Mouse (Mus musculus) inflammation-experienced regulatory T-cells, adult 6 months (primary cell): ENCODE measurements around the gene Pdss2. TPM values are rescaled to one million over a fixed set of nuclear protein-coding genes. Genes with fewer than 3 reads are reported as not detected.

ENCODE experiments used
- ATAC-seq: one replicate; pipeline ENCODE4 v1.8.0; 2017
- polyA plus RNA-seq, 3 experiments: library from polyadenylated mRNA; unstranded; fragments of 100-300 nt; shearing (Covaris generic); gene quantifications; one replicate each; pipeline ENCODE4 v1.2.1; 2017

The Pdss2 gene
- polyA plus RNA-seq: 10 to 100 TPM in 1 of 3 experiments, 1 to 10 TPM in 2; 7.2 to 10.9 (median 9.5) TPM

DNA sequence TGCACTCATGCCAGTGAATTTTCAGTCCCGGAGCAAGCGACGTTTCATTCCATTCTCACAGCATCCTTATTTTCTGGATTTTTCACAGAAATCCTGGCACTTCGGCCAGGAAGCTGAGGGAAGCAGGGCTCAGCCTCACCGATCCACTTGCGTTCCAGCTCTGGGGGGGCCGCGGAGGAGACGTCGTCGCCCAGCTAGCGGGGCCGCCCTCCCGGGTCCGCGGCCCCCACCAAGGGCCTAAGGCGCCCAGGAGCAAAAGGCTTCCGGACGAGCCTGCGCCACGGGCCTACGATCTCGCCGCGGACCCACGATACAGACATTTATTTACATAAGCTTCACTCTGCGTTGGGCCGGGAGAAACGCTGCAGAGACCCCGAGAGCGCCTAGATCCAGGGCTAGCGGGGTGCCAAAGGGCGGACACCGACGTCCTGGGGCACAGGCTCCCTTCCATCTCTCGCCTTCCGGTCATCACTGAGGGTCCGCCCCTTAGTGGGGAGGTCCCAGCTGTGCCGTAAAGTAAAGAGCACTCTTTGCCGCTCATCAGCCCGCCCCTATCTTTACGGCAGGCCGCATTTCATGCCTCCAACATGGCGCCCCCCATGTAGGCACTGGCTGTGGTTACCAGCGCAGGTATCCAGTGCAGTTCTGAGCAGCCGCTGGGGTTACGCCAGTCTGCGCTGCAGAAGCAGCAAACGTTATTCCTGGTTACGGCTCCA is at the start of gene Pdss2:
TSS of gene Pdss2 (plus strand) at position 577 of the 716 bp plus-strand sequence.
- peak; percentile 94 for ATAC-seq

DNA sequence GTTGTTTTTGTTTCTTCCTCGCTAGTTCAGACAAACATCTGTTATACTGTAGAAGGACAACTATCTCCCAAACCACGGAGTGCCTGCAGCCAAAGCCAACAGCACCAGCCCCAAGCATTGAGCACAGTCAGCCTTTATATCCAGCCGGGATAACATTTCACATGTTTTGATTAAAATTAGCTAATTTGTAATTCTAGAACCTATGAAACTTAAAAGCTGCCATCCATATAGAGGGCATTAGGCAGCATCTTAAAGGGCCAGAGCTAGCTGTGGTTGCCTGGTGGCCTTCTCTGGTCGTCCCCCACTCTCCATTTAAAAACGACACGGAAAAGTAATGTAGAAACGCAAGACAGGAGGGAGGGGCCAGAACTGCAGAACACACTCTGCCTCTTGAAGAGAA is 49.2 kb upstream of the Pdss2 start:
- ATAC-seq: no peak

DNA sequence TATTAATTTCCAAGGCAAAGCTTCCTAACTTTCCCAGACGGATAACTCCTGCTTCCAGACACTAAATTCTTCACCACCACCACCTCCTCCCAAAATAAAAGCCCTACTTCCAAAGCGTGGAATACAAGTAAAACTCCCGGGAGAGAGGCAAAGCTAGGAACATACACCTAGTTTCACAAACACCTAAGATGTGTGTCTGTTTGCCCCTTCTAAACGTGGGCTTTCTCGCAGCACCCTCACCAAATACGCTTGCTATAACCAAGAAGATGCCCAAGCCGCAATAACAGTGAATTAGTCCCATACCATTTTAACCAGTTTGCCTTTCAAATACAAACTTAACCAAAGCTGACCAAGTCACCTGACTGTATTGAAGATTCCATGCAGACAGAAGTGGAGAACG is 48.7 kb upstream of the Pdss2 start:
- ATAC-seq: no peak

DNA sequence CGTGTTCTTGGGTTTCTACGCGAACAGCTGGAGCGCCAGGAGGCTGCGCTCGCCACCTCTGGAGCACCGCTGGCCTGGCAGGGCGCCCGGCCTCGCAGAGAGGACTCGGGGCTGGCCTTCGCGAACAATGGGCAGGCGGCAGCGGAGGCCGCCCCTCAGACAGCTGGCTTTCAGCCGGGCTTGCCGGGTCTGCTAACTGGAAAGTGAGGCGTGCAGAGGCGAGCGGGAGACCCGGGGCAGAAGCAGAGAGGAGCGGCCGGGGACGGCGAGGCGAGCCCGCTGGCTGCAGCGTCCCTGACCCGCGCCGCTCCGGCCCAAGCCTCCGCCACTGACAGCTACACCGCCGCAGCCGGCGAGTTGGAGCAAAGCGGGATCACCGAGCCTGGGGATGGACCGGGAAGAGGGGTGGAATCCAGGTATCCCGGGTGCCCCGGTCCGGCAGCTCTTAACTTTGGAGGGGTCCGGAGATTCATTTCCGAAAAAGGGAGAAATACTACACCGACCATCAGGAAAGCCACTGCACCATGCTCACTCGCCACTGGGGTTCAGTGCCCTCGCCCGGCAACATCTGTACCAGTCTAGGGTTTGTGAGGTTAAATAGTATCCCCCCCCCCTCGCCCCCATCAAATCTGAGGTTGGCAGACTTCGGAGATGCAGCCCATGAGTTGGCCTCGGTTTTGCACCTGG is 48.0 kb upstream of the Pdss2 start:
- no peak for ATAC-seq

DNA sequence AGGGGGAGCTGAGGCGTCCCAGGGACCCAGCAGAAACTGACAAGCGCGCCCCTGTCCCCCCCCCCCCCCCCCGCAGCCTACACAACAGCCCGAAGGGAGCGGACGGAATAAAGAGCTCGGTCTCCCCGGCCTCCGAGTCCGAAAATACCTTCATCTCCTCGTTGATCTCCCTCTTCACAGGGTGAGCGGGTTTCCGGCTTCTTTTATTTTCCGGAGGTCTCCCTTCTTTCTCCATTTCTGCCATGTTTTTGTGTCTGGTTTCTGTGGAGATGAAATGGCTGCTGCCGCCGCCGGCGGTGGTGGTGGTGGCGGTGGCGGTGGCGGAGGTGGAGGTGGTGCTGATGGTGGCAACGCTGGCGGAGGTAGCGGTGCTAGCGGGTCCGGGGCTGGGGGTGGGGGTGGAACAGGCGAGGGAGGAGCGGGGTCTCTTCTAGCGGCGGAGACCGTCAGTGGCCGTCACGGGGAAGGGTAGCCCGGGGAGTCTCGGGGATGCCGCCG is 47.4 kb upstream of the Pdss2 start:
- no peak for ATAC-seq

DNA sequence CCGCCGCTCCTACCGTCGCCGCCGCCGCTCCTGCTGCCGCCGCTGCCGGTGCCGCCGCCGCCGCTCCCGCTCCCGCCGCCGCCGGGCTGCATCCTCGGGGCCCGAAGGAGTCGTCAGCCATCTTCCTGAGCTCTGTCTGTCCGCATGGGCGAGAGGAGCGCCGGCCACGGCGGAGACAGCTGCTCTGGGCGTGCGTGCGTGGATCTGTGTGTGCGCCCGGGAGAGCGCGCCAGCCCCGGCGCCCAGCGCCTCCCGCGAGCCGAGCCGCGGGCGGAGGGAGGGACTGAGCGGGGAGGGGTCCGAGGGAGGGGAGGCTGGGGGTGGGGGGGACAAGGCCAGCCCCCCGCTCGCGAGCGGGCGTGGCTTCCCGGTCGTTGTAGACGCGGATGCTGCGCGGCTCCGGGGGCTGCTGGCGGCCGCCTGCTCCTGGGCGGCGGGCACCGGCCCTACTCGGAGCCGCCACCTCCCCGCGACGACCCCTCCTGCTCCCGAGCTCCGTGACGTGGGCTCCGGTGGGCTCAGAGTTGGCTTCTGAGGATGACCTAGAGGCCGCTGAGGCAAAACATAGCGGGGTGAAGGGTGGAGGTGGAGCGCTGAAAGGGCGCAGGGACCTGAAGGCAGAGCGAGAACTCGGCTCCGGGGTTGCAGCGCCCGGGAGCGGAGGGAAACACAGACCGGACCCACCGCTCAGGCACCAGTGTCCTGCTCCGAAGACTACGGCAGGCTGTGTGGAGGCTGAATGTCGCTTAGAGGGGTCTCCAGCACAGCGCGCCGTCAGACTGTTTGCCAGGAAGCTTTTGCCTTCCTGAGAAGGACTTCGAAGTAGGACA is 46.7 kb upstream of the Pdss2 start, which contains the start of the genes Sobp and 9030612E09Rik:
TSS of gene Sobp (minus strand) at position 205 of the 830 bp plus-strand sequence.
TSS of gene 9030612E09Rik (plus strand) at position 379 of the 830 bp plus-strand sequence.
- no peak for ATAC-seq

DNA sequence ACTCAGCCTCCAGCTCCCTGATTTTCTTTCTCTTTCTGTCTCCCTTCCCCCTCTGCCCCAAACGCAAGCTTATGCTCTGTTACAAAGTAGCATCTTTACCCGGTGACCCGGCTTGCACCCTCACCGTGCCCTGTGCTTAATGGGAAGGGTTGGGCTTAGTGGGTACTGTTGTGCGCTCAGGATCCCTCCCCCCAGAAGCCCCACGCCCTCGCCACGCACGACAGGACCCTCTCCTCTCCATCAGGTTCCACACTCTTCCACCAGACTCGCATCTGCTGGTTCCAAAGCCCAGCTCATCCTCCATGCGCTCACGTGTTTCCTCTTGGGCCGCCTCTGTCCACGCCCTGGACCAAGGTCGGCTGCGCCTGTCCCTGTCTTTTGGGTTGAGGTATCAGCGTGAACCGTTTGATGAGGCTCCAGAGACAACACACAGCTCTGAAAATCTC is 46.1 kb upstream of the Pdss2 start:
- ATAC-seq: no peak

DNA sequence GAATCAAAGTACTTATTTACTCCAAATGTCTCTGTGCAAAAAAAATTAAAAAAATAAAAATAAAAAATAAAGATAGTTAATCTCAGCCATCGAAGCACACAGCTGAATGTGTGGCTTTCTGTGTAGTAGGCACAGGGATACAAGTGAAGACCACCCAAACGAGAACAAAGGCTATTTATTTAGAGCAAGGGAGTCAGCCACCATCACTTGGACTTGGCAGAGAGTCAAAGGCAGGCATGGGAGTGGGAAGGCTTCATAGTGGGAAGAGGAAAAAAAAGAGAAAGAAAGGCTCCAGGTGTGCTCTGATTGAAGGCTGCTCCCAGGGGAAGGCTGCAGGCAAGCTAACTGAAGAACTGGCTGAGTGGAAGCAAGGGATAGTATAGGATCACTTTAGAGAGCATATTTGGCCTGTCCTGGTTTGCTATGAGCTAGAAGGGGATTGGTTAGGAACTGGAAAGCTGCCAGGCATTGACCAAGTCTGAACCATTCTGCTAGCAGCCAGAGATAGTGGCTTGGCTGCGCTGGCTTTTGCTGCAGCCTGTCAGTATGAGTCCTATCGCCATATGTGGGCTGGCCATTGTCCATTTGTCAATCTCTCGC is 40.9 kb upstream of the Pdss2 start:
- no peak for ATAC-seq

DNA sequence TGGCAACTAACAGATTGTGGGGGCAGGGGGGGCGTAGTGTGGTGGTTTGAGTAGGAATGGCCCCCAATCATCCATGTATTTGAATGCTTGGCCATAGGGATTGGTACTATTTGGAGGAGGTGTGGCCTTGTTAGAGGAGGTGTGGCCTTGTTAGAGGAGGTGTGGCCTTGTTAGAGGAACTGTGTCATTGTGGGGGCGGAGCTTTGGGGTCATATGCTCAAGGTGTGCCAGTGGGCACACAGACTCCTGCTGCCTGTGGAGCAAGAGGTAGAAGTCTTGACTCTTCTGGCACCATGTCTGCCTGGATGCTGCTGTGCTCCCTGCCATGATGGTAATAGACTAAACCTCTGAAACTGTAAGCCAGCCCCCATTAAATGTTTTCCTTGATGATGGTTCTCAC is 21.1 kb upstream of the Pdss2 start:
- no peak for ATAC-seq

DNA sequence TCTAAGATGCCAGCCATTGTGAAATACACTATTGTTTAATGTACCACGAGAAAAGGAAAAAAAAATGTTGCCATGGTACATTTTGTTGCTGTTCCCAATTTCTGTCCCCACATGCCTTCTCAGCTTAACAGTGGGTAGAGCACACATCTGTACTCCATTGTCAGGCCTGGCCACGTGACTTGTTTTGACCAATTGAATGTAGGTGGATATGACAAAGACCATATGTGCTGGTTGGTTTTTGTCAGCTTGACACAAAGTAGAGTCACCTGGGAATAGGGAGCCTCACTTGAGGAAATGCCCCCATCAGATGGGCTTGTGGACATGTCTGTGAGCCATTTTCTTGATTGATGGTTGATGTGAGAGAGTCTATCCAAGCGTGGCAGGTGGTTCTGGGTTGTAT is 17.4 kb upstream of the Pdss2 start:
- ATAC-seq: no peak

DNA sequence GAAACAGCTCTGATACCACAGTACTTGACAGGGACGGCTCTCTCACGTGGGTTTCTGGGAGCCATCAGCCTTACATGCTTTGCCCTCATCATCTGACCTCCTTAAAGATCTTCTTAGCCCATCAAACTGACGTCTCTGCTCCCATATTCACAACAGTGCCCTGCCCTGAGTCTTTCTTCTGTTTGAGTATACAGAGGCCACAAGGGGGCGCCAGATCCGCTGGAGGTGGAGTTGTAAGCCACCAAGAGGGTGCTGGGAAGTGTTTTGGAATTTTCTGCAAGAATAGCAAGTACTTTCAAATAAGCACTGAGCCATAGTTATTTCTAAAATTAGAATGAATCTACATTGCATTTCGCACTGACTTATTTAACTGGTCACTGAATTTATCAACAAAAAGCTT is 9.4 kb upstream of the Pdss2 start:
- ATAC-seq: no peak

DNA sequence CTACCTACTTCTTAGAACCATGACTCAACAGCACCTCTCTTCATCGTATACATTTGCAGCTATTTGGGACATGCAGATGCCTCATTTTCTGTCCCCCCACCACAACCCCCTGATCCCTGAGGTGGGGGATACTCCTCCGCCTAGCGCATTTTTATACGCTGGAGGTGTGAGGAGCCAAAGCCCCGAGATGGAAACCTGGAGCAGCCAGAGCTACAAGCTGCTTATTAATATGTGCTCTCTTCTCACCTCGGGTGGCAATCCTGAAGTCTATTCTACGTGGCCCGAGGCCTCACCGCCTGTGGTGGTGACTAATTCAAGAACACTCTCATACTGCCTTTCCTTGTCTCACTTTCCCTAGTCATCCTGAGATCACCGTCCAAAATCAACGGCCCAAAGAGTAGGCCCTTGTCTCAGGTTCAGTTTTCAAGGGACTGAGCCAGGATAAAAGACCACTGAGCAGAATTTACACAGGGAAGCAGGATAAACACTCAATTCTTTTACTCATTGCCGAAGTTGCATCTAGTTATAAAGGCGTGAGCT is 3.9 kb upstream of the Pdss2 start:
- no peak for ATAC-seq

DNA sequence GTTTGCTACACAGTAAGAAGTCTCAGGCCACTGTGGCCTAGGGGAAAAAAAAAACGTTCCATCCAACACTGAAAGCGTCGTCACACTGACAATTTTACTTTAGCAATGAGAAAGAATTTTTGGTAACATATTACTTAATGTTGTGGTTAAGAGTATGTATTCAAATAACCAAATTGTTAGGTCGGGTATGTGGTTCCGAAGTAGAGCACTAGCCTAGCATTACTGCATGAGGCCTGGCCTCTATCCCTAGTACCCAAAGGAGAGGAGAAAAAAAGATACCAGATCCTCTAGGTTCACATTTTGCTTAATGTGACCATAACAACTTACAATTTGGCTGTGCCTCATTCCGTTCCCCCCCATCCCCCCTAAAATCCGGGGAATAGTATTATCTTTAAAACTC is 807 bp upstream of the Pdss2 start:
- no peak for ATAC-seq

DNA sequence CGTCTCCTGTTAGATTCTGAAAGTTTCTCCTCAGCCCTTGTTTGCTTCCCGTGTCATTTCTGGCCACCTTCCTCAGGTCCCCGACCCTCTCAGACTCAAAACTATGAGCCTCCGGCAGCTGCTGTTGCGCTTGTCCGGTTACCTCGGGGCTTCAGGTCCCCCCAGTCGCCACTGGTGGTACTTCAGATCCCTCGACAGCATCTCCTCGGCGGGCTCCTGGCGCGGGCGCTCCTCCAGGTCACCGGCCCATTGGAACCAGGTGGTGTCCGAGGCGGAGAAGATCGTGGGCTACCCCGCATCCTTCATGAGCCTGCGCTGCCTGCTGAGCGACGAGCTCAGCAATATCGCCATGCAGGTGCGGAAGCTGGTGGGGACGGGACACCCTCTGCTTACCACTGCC is 373 bp downstream of the Pdss2 start:
- ATAC-seq: peak; percentile 34

DNA sequence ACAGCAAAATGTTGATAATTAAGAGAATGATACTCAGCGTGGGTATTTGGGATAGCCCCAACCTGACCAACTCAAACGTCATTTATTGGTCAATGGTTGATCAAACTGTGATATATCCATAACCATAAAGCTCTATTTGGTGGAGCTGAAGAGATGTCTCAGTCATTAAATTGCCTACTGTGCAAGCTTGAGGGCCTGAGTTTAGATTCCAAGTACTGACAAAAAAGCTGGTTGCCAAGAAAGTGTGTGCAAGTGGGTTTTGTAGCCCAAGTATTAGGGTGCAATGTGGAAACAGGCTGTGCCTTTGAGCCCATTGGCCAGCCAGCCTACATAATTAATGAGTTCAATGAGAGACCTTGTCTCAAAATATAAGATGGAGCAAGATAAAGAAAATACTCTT is 2.1 kb downstream of the Pdss2 start:
- no peak for ATAC-seq

DNA sequence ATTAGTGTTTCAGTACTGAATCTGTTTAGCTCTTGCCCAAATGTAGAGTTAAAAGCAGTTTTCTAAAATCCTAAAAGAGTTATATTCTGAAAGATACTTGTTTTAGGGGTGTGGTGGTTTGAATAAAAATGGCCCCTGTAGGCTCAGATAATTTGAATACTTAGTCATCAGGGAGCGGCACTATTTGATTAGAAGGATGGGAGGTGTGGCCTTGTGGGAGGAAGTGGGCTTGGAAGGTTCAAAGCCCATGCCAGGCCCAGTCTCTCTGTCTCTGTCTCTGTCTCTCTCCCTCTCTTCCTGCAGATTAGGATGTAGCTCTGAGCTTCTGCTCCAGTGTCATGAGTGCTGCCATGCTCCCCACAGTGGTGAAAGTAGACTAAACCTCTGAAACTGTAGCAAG is 5.1 kb downstream of the Pdss2 start:
- no peak for ATAC-seq

DNA sequence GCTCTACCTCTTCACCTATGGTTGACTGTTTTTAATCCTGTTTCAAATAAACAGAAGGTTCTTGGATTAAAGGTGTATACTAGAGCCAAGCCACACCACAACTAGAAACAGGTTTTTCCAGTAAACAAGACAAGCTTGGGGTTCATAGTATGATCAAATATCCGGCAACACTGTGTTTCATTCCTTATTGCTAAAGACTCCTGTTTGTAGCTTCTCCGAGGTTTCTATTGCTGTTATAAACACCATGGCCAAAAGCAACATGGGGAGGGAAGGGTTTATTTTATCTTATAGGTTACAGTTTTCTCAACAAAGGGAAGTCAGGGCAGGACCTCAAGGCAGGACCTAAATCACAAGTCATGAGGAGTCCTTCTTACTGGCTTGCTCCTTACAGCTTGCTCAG is 8.0 kb downstream of the Pdss2 start:
- ATAC-seq: no peak

DNA sequence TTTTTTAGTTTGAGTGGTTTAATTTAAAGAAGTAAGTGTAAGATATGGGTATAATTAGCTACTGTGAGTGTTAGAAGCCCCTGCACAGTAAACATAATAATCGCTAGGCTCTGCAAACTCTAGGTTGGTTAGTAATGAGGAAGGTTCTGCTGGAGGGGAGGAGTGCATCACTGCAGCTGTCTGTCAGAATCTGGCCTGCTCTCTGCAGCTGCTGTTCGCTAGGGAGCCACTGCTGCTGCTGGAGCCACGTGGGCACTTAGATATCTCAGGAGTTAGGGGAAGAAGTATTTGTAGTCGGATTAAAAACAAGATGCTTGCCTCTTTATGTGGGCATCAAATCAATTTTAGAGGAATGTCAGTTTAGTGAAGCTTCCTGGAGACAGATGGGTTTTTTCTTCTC is 13.2 kb downstream of the Pdss2 start:
- ATAC-seq: no peak

DNA sequence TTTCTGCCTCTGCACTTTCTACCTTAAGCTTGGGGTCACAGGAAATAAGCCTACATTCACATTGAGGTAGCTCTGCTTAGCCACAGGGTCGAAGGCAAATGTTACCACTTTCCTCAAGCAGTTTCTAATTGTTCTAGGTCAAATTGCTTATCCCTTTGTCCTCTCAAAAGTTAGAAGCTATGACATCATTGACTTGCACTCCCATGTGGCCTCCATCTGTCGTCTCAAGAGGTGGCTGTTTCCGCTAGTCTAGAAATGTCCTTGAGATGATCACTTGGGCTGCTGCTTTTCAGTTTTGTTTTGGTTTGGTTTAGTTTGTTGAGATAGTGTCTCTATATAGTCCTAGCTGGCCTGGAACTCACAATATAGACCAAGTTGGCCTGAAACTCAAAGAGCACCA is 13.7 kb downstream of the Pdss2 start:
- no peak for ATAC-seq

DNA sequence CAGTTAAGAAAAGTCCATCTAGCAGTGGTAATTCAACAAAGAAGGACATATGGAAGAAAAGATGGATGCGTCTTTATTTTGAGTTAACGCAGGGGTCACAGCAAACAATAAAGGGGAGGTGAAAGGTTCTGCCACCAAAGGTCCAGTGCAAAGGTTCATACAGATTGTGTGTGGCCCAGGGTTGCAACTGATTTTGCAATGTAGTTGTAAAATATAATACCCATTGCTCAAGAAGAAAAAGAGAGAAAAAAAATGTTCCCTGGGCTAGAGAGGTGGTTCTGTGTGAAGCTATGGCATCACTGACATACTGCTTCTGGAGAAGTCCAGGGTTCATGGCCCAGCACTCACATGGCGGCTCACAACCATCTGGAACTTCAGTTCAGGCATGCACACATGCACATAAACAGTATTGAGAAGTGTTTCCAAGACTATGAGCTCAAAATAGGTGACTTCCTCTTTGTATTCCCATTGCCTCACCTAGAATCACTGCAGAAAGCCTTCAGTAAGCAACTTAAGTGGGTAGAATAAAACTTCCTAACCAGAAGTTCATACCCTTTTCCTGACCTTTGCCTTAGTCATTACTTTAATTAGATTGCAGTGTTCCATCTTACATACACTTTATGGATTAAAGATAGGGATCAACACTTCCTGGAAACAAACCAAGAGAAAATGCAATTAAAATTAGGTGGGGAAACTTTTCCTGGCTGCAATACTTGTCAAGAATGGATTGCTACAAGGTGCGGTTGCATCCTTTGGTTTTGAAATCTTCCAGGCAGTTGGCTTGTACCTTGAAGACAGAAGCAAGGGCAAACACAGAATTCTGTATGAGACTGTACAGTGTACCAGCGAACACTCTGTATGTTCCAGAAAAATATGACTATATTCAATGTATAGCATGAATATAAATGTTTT is 14.7 kb downstream of the Pdss2 start:
- ATAC-seq: no peak

DNA sequence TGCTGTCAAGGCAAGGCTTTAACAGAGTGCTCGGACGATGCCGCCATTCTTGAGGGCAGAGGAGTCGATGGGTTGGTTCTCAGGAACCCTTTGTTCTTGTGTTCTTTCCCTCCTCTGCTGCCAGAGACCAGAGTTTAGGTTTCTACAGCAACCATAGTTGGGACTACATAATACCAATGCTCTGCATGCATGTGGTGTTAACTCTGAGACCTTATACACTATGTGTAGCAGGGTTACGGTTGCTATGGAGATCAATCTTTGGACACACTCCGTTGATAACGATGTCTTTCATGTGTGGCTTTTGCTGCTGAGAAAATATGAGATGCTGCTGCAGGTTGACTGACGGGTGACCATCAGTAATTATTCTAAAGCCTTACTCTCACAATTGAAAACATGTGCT is 20.9 kb downstream of the Pdss2 start:
- ATAC-seq: no peak
